Mouse (Mus musculus) forebrain, embryonic 16.5 days (tissue): ENCODE data around the gene Col10a1. TPM values are rescaled to one million over a fixed set of nuclear protein-coding genes. Genes with fewer than 3 reads are reported as not detected.
A peak's percentile ranks its signal among the peaks of the same experiment; 100 is the strongest.

Experiments used
- ATAC-seq: fragments of 200-750 bp; cut with Nextera tagmentation; 2 replicates; pipeline ENCODE4 v1.8.0; 2017; ENCODE audit warnings: mild to moderate bottlenecking, moderate library complexity
- H3K27ac ChIP-seq: fragments of 300-500 bp; sonication (generic); 2 replicates; pipeline ENCODE4 v1.5.1; 2014; ENCODE audit warnings: low read length, control low read depth
- H3K27me3 ChIP-seq: fragments of 300-500 bp; sonication (generic); replicated peaks from 2 replicates; pipeline ENCODE4 v1.6.1; 2014; ENCODE audit warnings: low read length; ENCODE audit not compliant: control insufficient read depth, insufficient read depth
- H3K36me3 ChIP-seq: fragments of 300-500 bp; sonication (generic); 2 replicates; pipeline ENCODE4 v1.6.1; 2014; ENCODE audit not compliant: control insufficient read depth, insufficient read depth
- H3K4me1 ChIP-seq: fragments of 300-500 bp; sonication (generic); replicated peaks from 2 replicates; pipeline ENCODE4 v1.6.1; 2014; ENCODE audit warnings: low read length; ENCODE audit not compliant: control insufficient read depth, insufficient read depth
- H3K4me2 ChIP-seq: fragments of 300-500 bp; sonication (generic); 2 replicates; pipeline ENCODE4 v1.6.1; 2014; ENCODE audit warnings: mild to moderate bottlenecking, low read length, control low read depth
- H3K4me3 ChIP-seq: fragments of 300-500 bp; sonication (generic); replicated peaks from 2 replicates; pipeline ENCODE4 v1.5.1; 2014; ENCODE audit warnings: mild to moderate bottlenecking, low read length, control low read depth
- H3K9ac ChIP-seq: fragments of 300-500 bp; sonication (generic); replicated peaks from 2 replicates; pipeline ENCODE4 v1.6.1; 2014; ENCODE audit warnings: low read depth, low read length, control low read depth
- H3K9me3 ChIP-seq: fragments of 300-500 bp; sonication (generic); 2 replicates; pipeline ENCODE4 v1.6.1; 2016; ENCODE audit warnings: low read length; ENCODE audit not compliant: control insufficient read depth
- WGBS: fragments of 180-500 bp; shearing (Covaris S2); extraction: QIAGEN DNeasy Blood & Tissue Kit; methylation state at CpG from one replicate; pipeline ENCODE4 v1.1.7; 2014; 5-methylcytosine and 5-hydroxymethylcytosine counted together
- polyA plus RNA-seq: library from polyadenylated mRNA; unstranded; fragments of >200 nt; fragmentation: Nextera tagmentation; extraction: Ambion mirVana; gene quantifications from 2 replicates; pipeline ENCODE4 v1.2.1, GENCODE M21; 2015

Gene Col10a1
- 0.10 TPM in 1 of 2 replicates, not detected in the other for polyA plus RNA-seq

- ATAC-seq: no peak
- 49% methylated on average over 8 of the region's 8 CpGs for WGBS
- Histone ChIP-seq H3K4me2 (no peak within 1 kb of the TSS), H3K4me1 (no peaks in the 10 kb centered on the region), H3K4me3 (no peak within 1 kb of the TSS), H3K27ac (no peak within 1 kb of the TSS), H3K9me3 (no peaks in the 10 kb centered on the region), H3K27me3 (no peaks in the 10 kb centered on the region), H3K36me3 (no peaks in the 10 kb centered on the region), H3K9ac (no peak within 1 kb of the TSS)
Observed at GRCm38 (mm10) chr10:34389681-34390080, at the start of gene Col10a1. Gene Col10a1 (plus strand): TSS chr10:34389981.

- WGBS: 84% methylated on average over 6 of the region's 6 CpGs
- H3K4me3 ChIP-seq: no peak overlapping the region
- no peaks in the 10 kb centered on the region for H3K27me3 ChIP-seq
- no peak overlapping the region for H3K27ac ChIP-seq
- no peaks in the 10 kb centered on the region for H3K9me3 ChIP-seq
- H3K4me2 ChIP-seq: no peak overlapping the region
- ATAC-seq: no peak
- no peaks in the 10 kb centered on the region for H3K36me3 ChIP-seq
- H3K4me1 ChIP-seq: no peaks in the 10 kb centered on the region
- H3K9ac ChIP-seq: no peak overlapping the region
Observed at GRCm38 (mm10) chr10:34341014-34341413, 48.8 kb upstream of the Col10a1 start.

- no peak for ATAC-seq
- H3K27me3 ChIP-seq: no peaks in the 10 kb centered on the region
- 85% methylated on average over 1 of the region's 1 CpGs for WGBS
- H3K4me2 ChIP-seq: no peak overlapping the region
- no peaks in the 10 kb centered on the region for H3K36me3 ChIP-seq
- no peaks in the 10 kb centered on the region for H3K9me3 ChIP-seq
- H3K9ac ChIP-seq: no peak overlapping the region
- no peak overlapping the region for H3K27ac ChIP-seq
- no peak overlapping the region for H3K4me3 ChIP-seq
- no peaks in the 10 kb centered on the region for H3K4me1 ChIP-seq
Observed at GRCm38 (mm10) chr10:34341886-34342285, 47.9 kb upstream of the Col10a1 start.

- ATAC-seq: no peak
- Histone ChIP-seq H3K9ac (no peak overlapping the region), H3K36me3 (no peaks in the 10 kb centered on the region), H3K4me1 (no peaks in the 10 kb centered on the region), H3K9me3 (no peaks in the 10 kb centered on the region), H3K4me2 (no peak overlapping the region), H3K4me3 (no peak overlapping the region), H3K27ac (no peak overlapping the region), H3K27me3 (no peaks in the 10 kb centered on the region)
- 73% methylated on average over 4 of the region's 4 CpGs for WGBS
Observed at GRCm38 (mm10) chr10:34352166-34352565, 37.6 kb upstream of the Col10a1 start.

- no peak overlapping the region for H3K27ac ChIP-seq
- no peak overlapping the region for H3K4me2 ChIP-seq
- no peak overlapping the region for H3K9ac ChIP-seq
- no peak overlapping the region for H3K4me3 ChIP-seq
- 30% methylated on average over 3 of the region's 3 CpGs for WGBS
- ATAC-seq: no peak
- H3K4me1 ChIP-seq: no peaks in the 10 kb centered on the region
- H3K9me3 ChIP-seq: no peaks in the 10 kb centered on the region
- H3K36me3 ChIP-seq: no peaks in the 10 kb centered on the region
- H3K27me3 ChIP-seq: no peaks in the 10 kb centered on the region
Observed at GRCm38 (mm10) chr10:34358263-34358662, 31.5 kb upstream of the Col10a1 start.

- no peak for ATAC-seq
- no peaks in the 10 kb centered on the region for H3K36me3 ChIP-seq
Observed at GRCm38 (mm10) chr10:34363756-34364155, 26.0 kb upstream of the Col10a1 start.

GRCm38 (mm10) chr10:34368138-34368537, 21.6 kb upstream of the Col10a1 start:
- Histone ChIP-seq H3K4me3 (no peak overlapping the region), H3K9ac (no peak overlapping the region), H3K9me3 (no peaks in the 10 kb centered on the region), H3K27ac (no peak overlapping the region), H3K27me3 (no peaks in the 10 kb centered on the region), H3K36me3 (no peaks in the 10 kb centered on the region), H3K4me2 (no peak overlapping the region), H3K4me1 (no peaks in the 10 kb centered on the region)
- ATAC-seq: no peak
- WGBS: 67% methylated on average over 5 of the region's 5 CpGs

More at GRCm38 (mm10) chr10:34363756-34364155, 26.0 kb upstream of the Col10a1 start:
- Histone ChIP-seq H3K4me2 (no peak overlapping the region), H3K4me3 (no peak overlapping the region), H3K9me3 (no peaks in the 10 kb centered on the region), H3K4me1 (no peaks in the 10 kb centered on the region), H3K9ac (no peak overlapping the region), H3K27me3 (no peaks in the 10 kb centered on the region), H3K27ac (no peak overlapping the region)

- H3K36me3 ChIP-seq: no peaks in the 10 kb centered on the region
- WGBS: 92% methylated on average over 7 of the region's 7 CpGs
- H3K27me3 ChIP-seq: no peaks in the 10 kb centered on the region
- H3K4me3 ChIP-seq: no peak overlapping the region
- H3K9me3 ChIP-seq: no peaks in the 10 kb centered on the region
- H3K27ac ChIP-seq: no peak overlapping the region
- H3K9ac ChIP-seq: no peak overlapping the region
- ATAC-seq: no peak
- no peaks in the 10 kb centered on the region for H3K4me1 ChIP-seq
- H3K4me2 ChIP-seq: no peak overlapping the region
Observed at GRCm38 (mm10) chr10:34373332-34373731, 16.4 kb upstream of the Col10a1 start.

- Histone ChIP-seq H3K27ac (no peak overlapping the region), H3K36me3 (no peaks in the 10 kb centered on the region), H3K4me1 (no peaks in the 10 kb centered on the region), H3K4me2 (no peak overlapping the region), H3K9ac (no peak overlapping the region), H3K4me3 (no peak overlapping the region), H3K9me3 (no peaks in the 10 kb centered on the region), H3K27me3 (no peaks in the 10 kb centered on the region)
- ATAC-seq: no peak
- 80% methylated on average over 5 of the region's 5 CpGs for whole genome bisulfite sequencing
Observed at GRCm38 (mm10) chr10:34385636-34386035, 4.1 kb upstream of the Col10a1 start.

GRCm38 (mm10) chr10:34396959-34397358, 7.2 kb downstream of the Col10a1 start:
- H3K4me1 ChIP-seq: peaks cover 2% of the 10 kb centered on the region; the same call in 1 of the 2 replicates
- H3K27me3 ChIP-seq: no peaks in the 10 kb centered on the region
- ATAC-seq: peak; percentile 62; the same call in 1 of the 2 replicates
- H3K4me3 ChIP-seq: no peak overlapping the region
- H3K9me3 ChIP-seq: no peaks in the 10 kb centered on the region
- no peak overlapping the region for H3K9ac ChIP-seq
- H3K4me2 ChIP-seq: no peak overlapping the region
- H3K36me3 ChIP-seq: no peaks in the 10 kb centered on the region
- WGBS: 13% methylated on average over 4 of the region's 4 CpGs
- no peak overlapping the region for H3K27ac ChIP-seq
